Mouse (Mus musculus): ENCODE measurements around the gene Pard3. TPM values are rescaled to one million over a fixed set of nuclear protein-coding genes. Genes with fewer than 3 reads are reported as not detected.

Gene Pard3
- polyA plus RNA-seq, 1 experiment from 2014 or later, result 5.4 TPM

- no peak for DNase-seq
- Histone ChIP-seq H3K9me3 (replicated peaks) (no peaks in the 10 kb centered on the region), H3K4me1 (replicated peaks) (peaks cover 18% of the 10 kb centered on the region), H3K36me3 (no peaks in the 10 kb centered on the region), H3K27me3 (peaks cover 63% of the 10 kb centered on the region), H3K9ac (peak overlapping the region; percentile 72), H3K4me3 (replicated peaks) (peak overlapping the region; percentile 63), H3K27ac (peak overlapping the region; percentile 68), H3K4me2 (peak overlapping the region; percentile 55)
- WGBS (ENCODE audit: insufficient replicate concordance), result under 1% methylated on average over 78 of the region's 80 CpGs
- peak; percentile 43 for ATAC-seq (ENCODE audit: low read depth)
Measured at GRCm38 (mm10) chr8:127064361-127065112, 844 bp downstream of the Pard3 start.

GRCm38 (mm10) chr8:127065113-127065473 is 1.4 kb downstream of the Pard3 start:
- peak overlapping the region; percentile 72 for H3K9ac ChIP-seq
- 15% methylated on average over 10 of the region's 10 CpGs for WGBS (ENCODE audit: insufficient replicate concordance)

GRCm38 (mm10) chr8:127065791-127066190 is 2.1 kb downstream of the Pard3 start:
- Histone ChIP-seq H3K27me3 (peaks cover 60% of the 10 kb centered on the region), H3K9ac (no peak overlapping the region), H3K9me3 (replicated peaks) (no peaks in the 10 kb centered on the region), H3K4me3 (replicated peaks) (peak overlapping the region; percentile 63; the same call in 1 of the 2 replicates), H3K27ac (peak overlapping the region; percentile 37; the same call in 1 of the 2 replicates), H3K4me2 (peak overlapping the region; percentile 55), H3K4me1 (replicated peaks) (peaks cover 29% of the 10 kb centered on the region), H3K36me3 (no peaks in the 10 kb centered on the region)
- no peak for DNase-seq
- no peak for ATAC-seq (ENCODE audit: low read depth)
- 52% methylated on average over 1 of the region's 1 CpGs for whole genome bisulfite sequencing (ENCODE audit: insufficient replicate concordance)

More at GRCm38 (mm10) chr8:127065113-127065473, 1.4 kb downstream of the Pard3 start:
- no peaks in the 10 kb centered on the region for H3K9me3 ChIP-seq (replicated peaks)
- H3K27me3 ChIP-seq, result peaks cover 63% of the 10 kb centered on the region
- peak overlapping the region; percentile 55 for H3K4me2 ChIP-seq
- H3K4me1 ChIP-seq (replicated peaks), result peaks cover 23% of the 10 kb centered on the region
- peak overlapping the region; percentile 68 for H3K27ac ChIP-seq
- DNase-seq (no peak), ATAC-seq (ENCODE audit: low read depth) (no peak)
- H3K4me3 ChIP-seq (replicated peaks), result peak overlapping the region; percentile 63
- H3K36me3 ChIP-seq, result no peaks in the 10 kb centered on the region

GRCm38 (mm10) chr8:127066501-127066900 is 2.8 kb downstream of the Pard3 start:
- peak overlapping the region; percentile 55; the same call in 1 of the 2 replicates for H3K4me2 ChIP-seq
- no peaks in the 10 kb centered on the region for H3K9me3 ChIP-seq (replicated peaks)
- ATAC-seq (ENCODE audit: low read depth), result no peak

GRCm38 (mm10) chr8:127068719-127069118 is 5.0 kb downstream of the Pard3 start:
- Histone ChIP-seq H3K27ac (no peak overlapping the region), H3K27me3 (peaks cover 42% of the 10 kb centered on the region), H3K36me3 (no peaks in the 10 kb centered on the region), H3K4me2 (no peak overlapping the region), H3K4me3 (replicated peaks) (no peak overlapping the region), H3K9me3 (replicated peaks) (no peaks in the 10 kb centered on the region), H3K9ac (no peak overlapping the region), H3K4me1 (replicated peaks) (peaks cover 30% of the 10 kb centered on the region)
- 49% methylated on average over 3 of the region's 3 CpGs for WGBS (ENCODE audit: insufficient replicate concordance)
- DNase-seq (no peak), ATAC-seq (ENCODE audit: low read depth) (no peak)

More at GRCm38 (mm10) chr8:127066501-127066900, 2.8 kb downstream of the Pard3 start:
- H3K9ac ChIP-seq, result no peak overlapping the region
- H3K4me3 ChIP-seq (replicated peaks), result no peak overlapping the region
- DNase-seq, result no peak
- H3K36me3 ChIP-seq, result no peaks in the 10 kb centered on the region
- H3K27ac ChIP-seq, result no peak overlapping the region
- peaks cover 29% of the 10 kb centered on the region for H3K4me1 ChIP-seq (replicated peaks)
- peaks cover 56% of the 10 kb centered on the region for H3K27me3 ChIP-seq

GRCm38 (mm10) chr8:127070225-127070624 is 6.5 kb downstream of the Pard3 start:
- 49% methylated on average over 3 of the region's 3 CpGs for WGBS (ENCODE audit: insufficient replicate concordance)
- no peak overlapping the region for H3K27ac ChIP-seq

GRCm38 (mm10) chr8:127073052-127073618 is 9.4 kb downstream of the Pard3 start:
- Histone ChIP-seq H3K27ac (no peak overlapping the region), H3K9ac (no peak overlapping the region), H3K27me3 (0 out of 2 replicates have a peak, but pooled peaks cover 6% of the 10 kb centered on the region), H3K4me3 (replicated peaks) (no peak overlapping the region), H3K4me2 (no peak overlapping the region), H3K9me3 (replicated peaks) (no peaks in the 10 kb centered on the region), H3K36me3 (no peaks in the 10 kb centered on the region), H3K4me1 (replicated peaks) (peaks cover 32% of the 10 kb centered on the region)
- ATAC-seq (ENCODE audit: low read depth), result no peak
- 44% methylated on average over 5 of the region's 5 CpGs for WGBS (ENCODE audit: insufficient replicate concordance)
- DNase-seq, result no peak

More at GRCm38 (mm10) chr8:127070225-127070624, 6.5 kb downstream of the Pard3 start:
- peaks cover 27% of the 10 kb centered on the region for H3K27me3 ChIP-seq
- no peak overlapping the region for H3K4me3 ChIP-seq (replicated peaks)
- H3K9ac ChIP-seq, result no peak overlapping the region
- no peak overlapping the region for H3K4me2 ChIP-seq
- H3K36me3 ChIP-seq, result no peaks in the 10 kb centered on the region
- peaks cover 30% of the 10 kb centered on the region for H3K4me1 ChIP-seq (replicated peaks)
- DNase-seq, result no peak
- no peaks in the 10 kb centered on the region for H3K9me3 ChIP-seq (replicated peaks)
- no peak for ATAC-seq (ENCODE audit: low read depth)

- Histone ChIP-seq H3K27ac (no peak overlapping the region), H3K4me2 (peak overlapping the region; percentile 33; the same call in 1 of the 2 replicates), H3K9me3 (replicated peaks) (no peaks in the 10 kb centered on the region), H3K4me1 (replicated peaks) (peaks cover 33% of the 10 kb centered on the region), H3K9ac (no peak overlapping the region), H3K4me3 (replicated peaks) (peak overlapping the region; percentile 21; the same call in 1 of the 2 replicates), H3K36me3 (no peaks in the 10 kb centered on the region), H3K27me3 (0 out of 2 replicates have a peak, but pooled peaks cover 6% of the 10 kb centered on the region)
- no peak for DNase-seq
- peak; percentile 66 for ATAC-seq (ENCODE audit: low read depth)
- WGBS (ENCODE audit: insufficient replicate concordance), result 67% methylated on average over 7 of the region's 7 CpGs
Measured at GRCm38 (mm10) chr8:127076511-127076910, 12.8 kb downstream of the Pard3 start.

GRCm38 (mm10) chr8:127079244-127079805 is 15.6 kb downstream of the Pard3 start:
- H3K9ac ChIP-seq, result no peak overlapping the region
- H3K4me1 ChIP-seq (replicated peaks), result peaks cover 32% of the 10 kb centered on the region
- no peaks in the 10 kb centered on the region for H3K27me3 ChIP-seq
- no peak for DNase-seq
- H3K4me3 ChIP-seq (replicated peaks), result no peak overlapping the region
- H3K36me3 ChIP-seq, result no peaks in the 10 kb centered on the region
- 55% methylated on average over 5 of the region's 5 CpGs for WGBS (ENCODE audit: insufficient replicate concordance)
- no peak overlapping the region for H3K27ac ChIP-seq
- no peak overlapping the region for H3K4me2 ChIP-seq
- H3K9me3 ChIP-seq (replicated peaks), result no peaks in the 10 kb centered on the region
- ATAC-seq (ENCODE audit: low read depth), result no peak

- no peak overlapping the region for H3K9ac ChIP-seq
- WGBS (ENCODE audit: insufficient replicate concordance), result 68% methylated on average over 3 of the region's 3 CpGs
- no peak overlapping the region for H3K27ac ChIP-seq
- no peaks in the 10 kb centered on the region for H3K36me3 ChIP-seq
- H3K4me2 ChIP-seq, result no peak overlapping the region
- no peaks in the 10 kb centered on the region for H3K27me3 ChIP-seq
- H3K9me3 ChIP-seq (replicated peaks), result no peaks in the 10 kb centered on the region
- DNase-seq (no peak), ATAC-seq (ENCODE audit: low read depth) (no peak)
- peaks cover 33% of the 10 kb centered on the region for H3K4me1 ChIP-seq (replicated peaks)
- no peak overlapping the region for H3K4me3 ChIP-seq (replicated peaks)
Measured at GRCm38 (mm10) chr8:127081297-127081696, 17.6 kb downstream of the Pard3 start.

- Histone ChIP-seq H3K9me3 (replicated peaks) (no peaks in the 10 kb centered on the region), H3K9ac (no peak overlapping the region), H3K4me1 (replicated peaks) (peaks cover 36% of the 10 kb centered on the region), H3K4me2 (no peak overlapping the region), H3K27ac (no peak overlapping the region), H3K36me3 (no peaks in the 10 kb centered on the region), H3K4me3 (replicated peaks) (no peak overlapping the region), H3K27me3 (peaks cover 5% of the 10 kb centered on the region; the same call in 1 of the 2 replicates)
- WGBS (ENCODE audit: insufficient replicate concordance), result 79% methylated on average over 2 of the region's 2 CpGs
- ATAC-seq (ENCODE audit: low read depth) (no peak), DNase-seq (no peak)
Measured at GRCm38 (mm10) chr8:127082486-127082885, 18.8 kb downstream of the Pard3 start.
